Mouse (Mus musculus): ENCODE measurements around the gene Prune2.

The Prune2 gene

DNA sequence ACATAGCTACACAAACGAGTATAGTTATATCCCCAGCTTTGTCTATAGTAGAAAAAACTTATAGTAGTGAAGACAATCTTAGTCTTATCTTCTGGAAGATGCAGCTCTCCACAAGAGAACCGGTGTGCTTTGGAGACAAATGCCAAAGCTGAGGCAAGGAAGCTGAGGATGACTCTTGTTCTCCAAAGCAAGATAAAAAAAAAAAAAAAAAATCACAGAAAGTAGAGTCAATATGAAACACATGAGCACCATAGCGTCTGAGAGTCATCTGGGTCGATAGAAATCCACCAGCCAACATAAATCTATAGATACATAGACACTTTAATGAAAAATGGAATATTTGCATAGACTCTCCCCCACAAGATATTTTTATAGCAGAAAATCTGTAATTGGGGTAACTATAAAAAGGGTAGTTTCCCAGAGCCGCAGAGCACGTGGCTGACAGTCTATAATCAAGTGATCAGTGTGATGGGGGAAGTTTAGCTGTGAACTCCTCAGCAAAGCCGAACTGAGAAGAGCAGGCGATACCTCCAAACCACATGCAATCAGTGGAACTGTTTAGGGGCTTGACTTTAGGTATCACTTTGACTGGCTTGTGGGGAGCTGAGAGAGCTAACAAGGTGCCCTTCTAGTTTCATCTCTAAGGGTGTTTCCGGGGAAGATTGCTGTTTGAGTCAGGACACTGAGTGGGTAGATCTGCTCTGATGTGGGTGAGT lies 308.7 kb downstream of the Prune2 start:
- no peak for DNase-seq

DNA sequence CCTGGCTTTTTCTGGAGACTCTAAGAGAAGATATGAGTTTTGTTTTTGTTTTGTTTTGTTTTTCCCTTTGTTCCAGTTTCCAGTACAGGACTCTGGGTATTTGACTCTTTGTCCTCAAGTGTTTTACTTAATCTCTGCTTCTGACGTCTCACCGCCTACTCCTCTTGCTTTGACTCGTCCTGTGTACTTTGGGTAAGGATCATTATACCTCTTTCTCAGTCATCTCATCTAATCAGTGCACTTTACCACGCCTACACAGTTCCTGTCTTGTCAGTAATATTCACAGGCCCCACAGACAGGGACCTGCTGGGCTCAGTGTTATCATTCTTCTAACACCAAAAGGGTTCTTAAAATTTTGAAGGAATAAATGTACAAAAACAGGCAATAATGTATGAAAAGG lies 312.8 kb downstream of the Prune2 start:
- no peak for DNase-seq

DNA sequence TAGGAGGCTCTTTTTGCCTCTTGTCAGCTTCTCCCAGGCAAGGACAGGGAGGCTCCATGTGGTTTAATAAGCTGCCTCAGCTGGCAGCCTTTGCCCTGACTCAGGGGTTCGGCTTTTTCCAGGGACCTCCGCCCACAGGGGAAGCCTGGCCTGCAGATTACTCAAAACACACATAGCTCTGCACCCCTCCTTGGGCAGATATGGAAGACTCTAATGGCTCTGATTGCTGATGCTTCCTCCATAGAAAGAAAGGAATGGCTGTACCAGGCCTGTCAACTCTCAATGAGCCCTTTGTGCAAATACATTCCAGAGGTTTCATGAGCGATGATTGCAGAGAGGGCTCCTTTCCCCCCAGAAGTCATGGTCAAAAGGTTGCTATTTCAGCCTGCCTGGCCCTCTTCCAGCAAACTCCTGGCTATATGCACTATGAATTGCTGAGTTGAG lies 315.3 kb downstream of the Prune2 start:
- DNase-seq, result no peak

DNA sequence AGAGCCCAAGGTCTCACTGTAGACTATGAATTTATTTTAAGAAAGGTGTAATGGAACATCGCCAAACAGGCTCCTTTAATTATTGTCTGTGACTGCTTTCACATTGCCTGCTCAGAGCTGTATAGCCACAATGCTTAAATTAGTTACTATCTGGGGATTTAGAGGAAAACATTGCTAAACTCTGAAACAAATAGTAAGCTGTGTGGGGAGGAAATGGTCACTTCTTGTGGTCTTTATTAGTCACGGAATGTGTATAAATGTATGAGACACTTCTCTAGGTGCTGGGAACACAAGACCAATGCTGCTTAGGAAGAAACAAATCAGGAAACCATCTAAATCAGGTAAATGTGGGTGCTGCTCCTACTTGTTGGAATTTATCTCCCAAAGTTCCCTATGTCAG lies 317.1 kb downstream of the Prune2 start:
- DNase-seq, result no peak
